Mouse (Mus musculus) intestine, embryonic 15.5 days (tissue): Measurements from ENCODE around the gene Cmtm7. TPM values are rescaled to one million over a fixed set of nuclear protein-coding genes. Genes with fewer than 3 reads are reported as not detected.

Experiments used
- polyA plus RNA-seq: library from polyadenylated mRNA; unstranded; fragments of >200 nt; fragmentation: Nextera tagmentation; extraction: Ambion mirVana; gene quantifications from 2 replicates; pipeline ENCODE4 v1.2.1, GENCODE M21; 2015

Gene Cmtm7
- polyA plus RNA-seq, 1 experiment from 2014 or later, result 89.8 TPM

Other genes with a start within 250 kb of the Cmtm7 start
- gene Trim71, start 217.5 kb downstream of the Cmtm7 start, polyA plus RNA-seq, result 4.1 TPM in 2 replicates
- gene Cnot10, start 141.7 kb downstream of the Cmtm7 start, polyA plus RNA-seq, result 51.9 and 53.1 TPM in 2 replicates
- gene Dync1li1, start 93.1 kb downstream of the Cmtm7 start, polyA plus RNA-seq, result 49.9 and 54.7 TPM in 2 replicates
- 77.5 and 77.7 TPM in 2 replicates for gene Cmtm6, start 50.7 kb downstream of the Cmtm7 start, polyA plus RNA-seq
- 56.6 and 63.0 TPM in 2 replicates for gene Cmtm8, start 62.3 kb upstream of the Cmtm7 start, polyA plus RNA-seq
- 20.3 and 21.8 TPM in 2 replicates for gene Gpd1l, start 152.1 kb upstream of the Cmtm7 start, polyA plus RNA-seq
- gene Osbpl10, start 196.7 kb upstream of the Cmtm7 start, polyA plus RNA-seq, result 2.5 and 2.9 TPM in 2 replicates
- 387 and 549 TPM in 2 replicates for gene Rps27rt, start 200.9 kb upstream of the Cmtm7 start, polyA plus RNA-seq